Mouse (Mus musculus) gonadal fat pad, adult 2 months (tissue): ENCODE data around the gene Ralgps1. TPM values are rescaled to one million over a fixed set of nuclear protein-coding genes. Genes with fewer than 3 reads are reported as not detected.

Source experiments
- DNase-seq: peaks from one replicate; pipeline ENCODE4 v3.0.0-alpha.2; 2012; ENCODE audit warnings: low read depth
- polyA plus RNA-seq: library from polyadenylated mRNA; depleted of rRNA; stranded (reverse); fragments of >200 nt; gene quantifications from 2 replicates; pipeline ENCODE4 v1.2.3, GENCODE M21; 2012

The Ralgps1 gene
- polyA plus RNA-seq, 1 experiment, result 10.6 TPM

DNA sequence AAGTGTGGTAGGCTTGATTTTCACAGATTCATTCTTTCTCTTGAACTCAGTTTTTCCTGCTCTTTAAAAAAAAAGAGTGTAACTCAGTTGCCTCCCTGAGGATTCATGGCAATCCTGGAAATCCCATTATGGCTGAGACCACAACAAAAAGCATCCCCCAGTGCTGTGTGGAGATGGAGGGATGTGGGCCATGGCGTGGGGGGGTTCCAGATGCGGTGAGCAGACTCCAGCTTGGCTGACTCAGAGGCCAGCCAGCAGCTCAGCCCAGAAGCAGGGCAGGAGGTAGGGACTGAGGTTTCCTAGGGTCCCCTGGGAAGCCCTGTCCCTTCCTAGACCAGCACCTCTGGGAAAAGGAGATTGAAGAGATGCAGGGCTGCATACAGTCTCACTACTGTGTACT lies 194.4 kb downstream of the Ralgps1 start:
- DNase-seq, result no peak

DNA sequence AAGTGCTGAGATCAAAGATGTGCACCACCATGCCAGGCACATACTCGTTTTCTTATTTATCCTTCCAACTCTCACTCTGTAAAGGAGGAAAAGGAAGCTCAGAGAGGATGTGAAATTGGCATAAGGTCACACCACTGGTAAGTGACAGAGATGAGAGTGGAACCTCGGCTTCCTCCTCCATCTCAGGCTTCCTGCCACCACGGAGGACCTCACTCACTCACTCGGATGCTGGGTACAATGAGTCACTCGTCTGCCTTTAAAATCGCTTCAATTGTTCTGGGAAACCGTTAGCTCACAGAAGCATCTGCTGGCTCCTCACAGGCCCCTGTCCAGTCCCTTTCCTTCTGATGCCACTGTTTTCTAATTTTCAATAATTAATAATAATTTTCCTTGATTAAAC lies 194.8 kb downstream of the Ralgps1 start:
- DNase-seq, result no peak

DNA sequence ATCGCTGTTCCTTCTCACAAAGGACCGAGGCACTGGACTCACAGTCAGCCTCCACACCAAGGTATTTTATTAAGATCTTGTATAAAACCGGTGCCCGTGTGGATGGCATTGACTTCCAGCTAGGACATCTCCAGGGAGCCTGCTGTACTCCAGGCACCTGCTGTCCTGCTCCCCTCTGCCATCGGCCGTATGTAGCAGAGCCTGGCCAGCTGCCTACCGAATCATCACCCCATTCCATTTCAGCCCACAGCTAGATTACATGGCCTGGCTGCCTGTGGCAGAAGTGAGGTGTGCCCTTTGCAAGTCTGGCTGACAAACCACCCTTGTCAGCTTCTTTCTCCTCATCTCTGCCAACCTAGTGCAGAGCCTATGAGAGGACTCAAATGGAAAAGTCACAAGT lies 197.6 kb downstream of the Ralgps1 start:
- no peak for DNase-seq

DNA sequence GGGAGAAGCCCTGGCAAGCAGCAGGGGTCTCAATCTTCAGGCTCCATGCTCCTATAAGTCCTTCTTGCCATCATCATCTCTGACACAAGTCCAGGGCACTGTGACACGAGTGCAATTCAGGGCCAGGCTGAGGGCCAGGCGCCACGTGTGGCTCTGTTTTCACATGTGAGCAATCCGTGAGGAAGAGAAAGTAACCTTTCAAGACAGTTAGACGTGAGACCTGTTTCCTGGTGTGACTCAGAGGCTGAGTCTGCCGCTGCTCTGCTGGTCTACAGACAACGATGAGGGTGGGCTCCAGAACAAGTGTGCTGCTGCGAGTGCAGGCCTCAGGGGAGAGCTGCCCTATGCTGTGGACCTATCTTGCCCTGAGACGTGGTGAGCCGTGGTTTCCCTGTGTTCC lies 198.2 kb downstream of the Ralgps1 start:
- DNase-seq, result no peak

DNA sequence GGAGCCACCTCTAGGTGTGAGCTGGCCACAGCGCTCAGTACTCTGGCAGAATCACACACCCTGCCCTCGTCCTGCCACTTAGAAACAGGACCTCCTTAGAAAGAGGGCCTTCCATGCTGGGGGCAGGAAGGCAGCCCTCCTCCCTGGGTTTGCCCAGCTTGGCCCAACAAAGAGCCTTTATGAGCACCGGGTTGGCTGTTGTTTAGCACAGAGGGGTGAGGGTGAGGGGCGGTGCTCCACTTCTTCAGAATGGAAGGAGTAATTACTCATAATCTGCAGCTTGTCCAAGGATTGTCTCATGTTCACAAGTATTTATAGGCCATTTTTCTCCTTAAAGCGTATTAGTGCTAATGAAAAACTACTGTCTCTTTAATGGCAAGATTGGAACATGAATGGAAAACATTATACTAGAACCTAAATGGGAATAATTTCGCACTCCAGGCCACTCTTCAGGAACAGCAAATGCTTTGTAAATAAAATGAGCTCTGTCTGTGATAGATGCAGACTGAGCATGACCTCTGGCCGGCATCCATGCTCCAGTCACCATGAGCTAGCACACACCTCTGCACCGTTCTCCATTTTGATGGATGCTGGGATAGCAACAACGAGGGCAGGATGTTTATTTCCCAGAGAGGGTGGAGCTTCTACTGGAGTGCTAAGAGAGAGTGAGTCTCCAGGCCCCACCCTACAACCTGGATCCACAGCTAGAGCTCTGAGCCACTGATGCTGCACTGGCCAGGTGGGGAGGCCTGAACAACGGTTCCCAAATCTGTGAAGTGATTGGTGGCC lies 200.3 kb downstream of the Ralgps1 start:
- no peak for DNase-seq

DNA sequence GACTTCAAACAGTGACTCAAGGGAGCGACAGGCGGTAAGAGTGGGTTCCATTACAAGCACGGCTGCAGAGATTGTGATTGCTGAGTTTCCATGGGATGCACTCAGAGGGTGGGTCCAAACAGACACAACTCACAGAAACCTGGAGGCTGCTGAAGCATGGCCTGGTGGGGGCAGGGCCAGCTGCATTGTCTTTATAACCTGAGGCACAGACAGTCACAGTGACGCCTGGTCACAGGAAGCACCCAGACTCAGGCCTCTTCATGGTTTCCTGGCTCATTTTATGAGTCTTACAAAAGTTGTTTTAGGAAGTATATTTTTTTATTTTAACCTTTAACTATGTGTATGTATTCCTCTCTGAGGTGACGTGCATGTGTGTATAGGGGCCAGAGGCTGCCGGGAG lies 201.8 kb downstream of the Ralgps1 start:
- no peak for DNase-seq

DNA sequence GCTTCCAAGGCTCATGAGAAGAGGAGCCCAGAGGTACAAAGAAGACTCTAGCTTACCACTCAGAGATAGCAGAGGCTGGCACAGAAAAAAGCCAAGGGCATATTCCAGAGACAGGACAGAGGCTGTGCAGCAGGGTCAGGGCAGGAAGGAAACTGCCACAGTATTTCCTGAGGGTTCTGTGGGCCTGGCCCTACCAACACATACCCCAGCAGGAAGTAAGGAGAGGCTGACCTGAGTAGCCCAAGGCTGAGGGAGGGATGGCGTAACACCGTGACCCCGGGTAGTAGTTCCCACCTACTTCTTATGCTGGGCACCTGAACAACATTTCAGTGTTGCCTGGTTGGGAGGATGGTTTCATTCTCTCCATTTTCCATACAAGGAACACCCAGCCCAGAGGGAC lies 204.2 kb downstream of the Ralgps1 start:
- DNase-seq, result no peak

DNA sequence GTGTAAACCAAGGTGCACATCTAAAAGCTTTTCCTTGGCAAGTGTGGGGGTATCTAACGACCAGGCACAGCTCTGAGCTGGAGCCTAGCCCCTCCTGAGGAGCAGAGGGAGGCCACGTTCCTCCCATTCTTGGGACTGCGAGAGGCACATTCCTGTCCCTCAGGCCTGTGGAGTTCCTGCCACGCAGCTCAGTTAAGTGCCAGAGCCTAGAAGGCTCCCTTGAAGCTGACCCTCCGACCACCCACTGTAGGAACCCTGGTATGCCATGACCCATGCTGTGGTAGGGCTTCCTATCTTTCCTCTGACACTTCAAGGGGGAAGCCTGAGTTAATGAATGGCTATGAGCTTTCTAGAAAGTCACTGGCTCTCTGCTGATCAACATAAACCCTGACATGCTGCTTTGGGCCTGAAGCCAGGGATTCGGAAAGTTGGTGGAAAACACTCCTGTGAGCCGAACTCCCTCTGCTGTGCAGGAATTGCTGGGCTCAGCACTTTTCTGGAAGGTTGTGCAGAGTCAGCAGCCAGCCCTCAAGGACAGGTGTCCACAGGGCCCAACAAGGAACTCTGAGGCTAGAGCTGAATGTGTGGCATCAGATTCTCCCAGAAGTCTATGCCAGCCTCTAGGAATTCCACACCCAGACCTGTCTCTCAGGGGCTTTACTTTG lies 205.4 kb downstream of the Ralgps1 start:
- no peak for DNase-seq

DNA sequence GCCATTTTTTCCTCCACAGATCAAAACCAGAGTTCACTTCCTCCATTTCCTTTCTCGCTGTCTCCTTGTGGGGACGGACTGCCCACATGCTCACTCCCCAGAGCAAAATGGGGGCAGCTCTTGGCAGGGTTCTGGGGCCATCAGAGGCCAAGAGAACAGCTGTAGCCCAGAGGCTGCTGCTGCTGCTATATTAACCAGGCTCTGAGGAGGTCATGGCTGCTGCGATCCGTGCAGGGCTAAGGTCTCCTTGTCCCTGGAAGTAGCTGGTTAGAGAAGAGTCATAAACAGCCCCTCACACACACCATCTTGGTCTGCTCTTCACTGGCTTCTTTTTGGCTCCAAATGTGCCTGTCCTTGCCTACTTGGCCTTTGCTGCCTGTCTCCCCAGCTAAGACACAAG lies 206.1 kb downstream of the Ralgps1 start:
- DNase-seq, result no peak

DNA sequence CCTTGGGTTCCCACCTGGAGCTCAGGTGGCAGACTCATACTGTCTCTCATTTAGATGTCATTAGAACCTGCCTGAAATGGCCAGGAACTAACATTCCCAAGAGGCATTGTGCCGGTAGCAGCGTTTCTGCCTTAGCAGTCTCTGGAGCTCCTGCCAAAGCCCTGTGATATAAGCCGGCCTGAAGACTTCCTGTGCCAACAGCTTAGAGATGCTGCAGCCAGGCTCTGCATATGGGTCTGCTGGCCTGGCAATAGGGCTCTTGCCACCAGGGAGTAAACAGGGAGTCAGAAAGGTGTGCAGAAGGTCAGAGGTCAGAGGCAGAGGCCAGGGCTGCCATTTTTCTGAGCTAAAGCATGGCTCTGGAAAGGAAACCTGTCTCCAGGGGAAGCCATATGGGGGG lies 206.6 kb downstream of the Ralgps1 start:
- no peak for DNase-seq

DNA sequence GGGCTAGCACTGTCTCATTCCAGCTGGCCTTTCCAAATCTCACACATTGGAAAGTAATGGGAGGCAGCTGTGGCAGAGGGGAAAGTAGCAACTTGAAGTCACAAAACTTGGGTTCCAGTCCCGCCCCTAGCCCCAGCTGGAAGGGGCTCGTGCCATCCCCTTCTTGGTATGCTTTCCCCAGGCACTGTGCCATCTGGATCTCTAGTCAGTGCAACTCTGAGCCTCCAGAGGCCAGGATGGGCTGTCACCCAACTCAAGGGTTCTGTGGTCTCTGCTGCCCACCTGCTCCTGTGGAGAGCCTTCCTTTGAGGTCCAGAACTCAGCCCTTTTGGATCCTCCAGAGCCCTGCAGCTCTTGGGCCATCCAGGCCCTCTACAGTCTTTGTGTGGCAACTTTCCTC lies 209.2 kb downstream of the Ralgps1 start:
- DNase-seq, result no peak

DNA sequence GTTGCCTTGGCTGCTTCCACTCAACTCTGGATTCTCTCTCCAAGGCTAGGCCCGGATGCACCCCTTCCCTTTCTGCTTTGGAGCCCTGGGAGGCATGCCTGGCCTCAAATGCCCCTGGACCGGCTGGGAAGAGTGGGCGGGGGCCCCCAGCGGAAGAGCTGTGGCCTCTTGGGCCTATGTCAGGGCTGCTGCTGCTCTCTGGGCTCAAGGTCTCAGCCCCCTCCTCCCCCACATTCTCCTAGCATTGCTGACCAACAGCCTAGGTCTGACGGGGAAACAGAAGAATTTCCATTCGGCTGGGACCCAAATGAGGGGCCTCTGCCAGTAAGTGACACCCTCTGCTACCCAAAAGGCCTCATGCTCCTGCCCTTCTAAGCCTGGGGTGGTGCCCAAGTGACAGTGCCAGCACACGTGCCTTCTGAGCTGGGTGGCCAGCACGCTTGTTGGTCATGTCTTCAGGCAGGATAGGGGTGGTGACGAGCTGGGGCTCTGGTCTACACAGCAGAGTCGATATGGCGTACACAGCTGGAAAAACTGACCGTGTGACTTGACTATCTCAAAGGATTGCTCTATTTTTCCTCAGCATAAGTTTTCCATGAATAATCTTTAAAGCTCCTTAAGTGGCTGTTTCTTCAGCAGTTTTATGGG lies 210.8 kb downstream of the Ralgps1 start:
- DNase-seq, result no peak

DNA sequence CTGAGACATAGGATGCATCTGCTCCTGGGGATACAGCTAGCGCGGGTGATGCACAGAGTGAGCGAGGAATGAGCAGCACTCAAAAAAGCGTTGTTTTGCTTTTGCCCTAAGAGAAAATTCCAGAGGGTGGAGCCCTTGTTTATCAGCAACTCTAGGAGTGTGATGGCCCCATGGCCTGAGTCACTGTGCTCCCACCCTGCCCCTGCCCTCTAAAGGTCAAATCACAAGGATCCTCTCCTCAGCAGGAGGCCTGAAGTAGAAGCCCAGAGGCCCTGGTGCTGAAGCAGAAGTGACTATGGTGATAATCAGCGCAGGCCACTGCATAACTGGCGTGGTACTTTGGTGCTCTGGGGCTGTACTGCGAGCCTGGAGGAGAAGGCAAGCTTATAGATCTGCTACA lies 211.7 kb downstream of the Ralgps1 start:
- no peak for DNase-seq

DNA sequence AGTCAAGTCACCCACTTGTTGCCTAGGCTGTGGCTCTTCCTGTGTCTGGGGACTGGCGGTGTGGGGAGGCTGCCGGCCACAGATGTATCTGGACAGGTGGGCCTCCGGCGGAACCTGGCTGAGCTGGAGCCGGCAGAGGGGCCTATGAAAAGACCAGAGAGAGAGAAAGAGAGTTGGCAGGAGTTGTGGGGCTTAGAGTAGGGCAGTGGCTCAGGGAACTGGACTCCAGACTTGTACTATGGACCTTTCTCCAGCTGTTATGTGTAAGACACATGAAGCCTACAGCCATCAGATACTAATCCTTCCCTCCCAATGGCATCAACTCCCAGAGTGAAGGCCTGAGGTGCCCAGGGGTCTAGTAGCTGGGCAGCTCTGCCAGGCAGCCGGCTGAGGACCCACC lies 212.4 kb downstream of the Ralgps1 start:
- no peak for DNase-seq

DNA sequence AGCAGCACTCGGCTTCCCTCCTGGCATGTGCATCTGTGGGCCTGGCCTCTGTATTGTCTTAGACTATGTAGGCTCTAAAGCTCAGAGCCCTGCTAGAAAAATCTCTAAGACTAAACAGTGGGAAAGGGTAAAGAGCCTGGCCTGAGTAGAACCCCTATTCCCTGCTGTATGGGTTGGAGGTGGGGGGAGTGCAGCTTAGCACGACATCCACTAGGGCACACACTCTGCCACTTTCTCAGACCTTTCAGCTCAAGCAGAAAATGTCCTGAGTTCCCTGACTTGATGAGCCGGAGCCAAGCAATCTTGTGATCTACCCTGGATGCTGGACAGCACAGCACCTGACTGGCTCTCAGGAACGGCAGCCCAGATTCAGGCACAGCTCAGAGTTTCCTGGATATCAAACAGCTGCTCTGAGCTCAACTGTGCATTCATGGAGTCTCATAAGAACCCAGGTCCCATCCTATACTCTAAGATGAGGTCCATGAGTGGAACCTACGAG lies 215.0 kb downstream of the Ralgps1 start:
- no peak for DNase-seq

DNA sequence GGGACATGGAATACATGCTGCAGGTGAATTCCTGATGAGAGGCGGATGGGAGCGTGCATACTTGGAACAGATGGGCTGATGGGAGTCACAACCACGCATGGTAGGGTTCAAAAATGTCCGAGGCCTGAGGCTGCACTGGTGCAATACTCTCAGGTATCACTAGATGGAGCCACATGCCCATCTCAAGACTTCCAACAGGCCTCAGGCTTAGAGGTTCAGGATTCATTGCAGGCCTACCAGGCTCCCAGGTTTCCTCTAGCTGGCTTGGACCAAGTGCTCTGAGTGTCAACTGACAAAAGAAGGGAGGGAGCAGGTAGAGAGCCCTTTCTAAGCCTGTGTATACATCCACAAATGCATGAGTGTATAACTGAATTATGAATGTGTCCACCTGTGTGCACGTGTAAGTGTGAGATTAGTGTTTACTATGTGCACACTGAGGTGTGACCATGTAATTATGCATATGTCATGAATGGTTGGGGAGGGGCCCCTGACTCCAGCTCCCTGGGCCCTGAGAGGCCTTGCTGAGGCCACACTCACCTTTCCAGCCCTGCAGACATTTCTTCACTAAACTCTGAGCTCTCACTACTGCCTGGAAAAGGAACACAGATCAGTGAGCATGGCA lies 216.4 kb downstream of the Ralgps1 start:
- DNase-seq, result no peak

DNA sequence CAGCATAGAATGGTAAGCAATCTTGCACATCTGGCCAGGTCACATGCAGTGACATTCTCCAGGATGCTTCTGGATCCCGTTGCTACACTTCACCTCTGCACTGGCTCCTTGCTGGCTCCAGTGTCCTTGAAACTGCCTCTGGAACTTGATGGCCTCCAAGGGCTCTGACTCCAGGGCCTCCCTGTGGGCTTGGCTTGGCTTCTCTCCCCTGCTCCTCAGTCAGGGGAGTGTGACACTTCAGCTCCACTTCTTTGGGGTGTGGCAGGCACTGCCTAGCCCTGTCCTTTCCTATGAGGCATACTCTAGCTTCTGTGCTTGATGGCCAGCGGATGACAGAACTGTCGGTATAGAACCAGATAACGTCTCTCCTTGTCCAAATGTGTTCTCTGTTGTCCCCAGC lies 224.3 kb downstream of the Ralgps1 start:
- no peak for DNase-seq

DNA sequence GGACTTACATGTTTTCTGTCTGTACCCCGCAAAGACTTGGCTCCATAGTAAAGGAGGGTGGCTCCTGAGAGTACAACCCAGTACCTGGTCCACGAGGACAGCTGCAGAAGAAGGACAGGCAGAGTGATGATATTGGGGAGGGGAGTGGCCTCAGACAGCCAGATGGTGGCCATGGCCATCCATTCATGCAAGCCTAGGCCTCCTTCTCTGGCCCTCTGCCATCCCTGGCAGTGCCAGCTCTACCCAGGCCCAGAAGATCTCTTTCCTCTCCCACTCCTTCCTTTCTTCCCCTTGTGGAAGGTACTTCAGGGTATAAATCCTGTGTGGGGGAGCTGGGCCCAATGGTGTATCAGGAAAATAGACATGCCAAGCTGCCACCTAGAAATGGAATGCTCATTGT lies 228.0 kb downstream of the Ralgps1 start:
- DNase-seq, result no peak

DNA sequence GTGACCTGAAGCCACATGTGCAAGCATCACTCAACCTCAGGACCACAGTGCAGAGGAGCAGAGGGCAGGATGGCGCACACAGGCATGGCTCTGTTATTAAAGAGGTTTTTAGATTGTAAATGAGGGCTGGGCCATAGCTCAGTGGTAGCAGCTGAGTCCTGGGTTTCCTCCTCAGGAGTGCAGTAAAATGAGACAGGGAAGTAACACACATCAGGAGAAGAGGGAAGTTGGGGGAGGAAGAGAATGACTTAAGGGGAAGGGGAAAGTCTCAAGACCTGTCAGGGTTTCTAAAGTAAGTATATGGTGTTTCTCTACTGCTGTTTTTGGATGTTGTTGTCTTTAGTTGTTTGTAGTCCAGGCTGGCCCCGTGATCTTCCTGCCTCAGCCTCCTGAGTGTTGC lies 232.8 kb downstream of the Ralgps1 start:
- no peak for DNase-seq

DNA sequence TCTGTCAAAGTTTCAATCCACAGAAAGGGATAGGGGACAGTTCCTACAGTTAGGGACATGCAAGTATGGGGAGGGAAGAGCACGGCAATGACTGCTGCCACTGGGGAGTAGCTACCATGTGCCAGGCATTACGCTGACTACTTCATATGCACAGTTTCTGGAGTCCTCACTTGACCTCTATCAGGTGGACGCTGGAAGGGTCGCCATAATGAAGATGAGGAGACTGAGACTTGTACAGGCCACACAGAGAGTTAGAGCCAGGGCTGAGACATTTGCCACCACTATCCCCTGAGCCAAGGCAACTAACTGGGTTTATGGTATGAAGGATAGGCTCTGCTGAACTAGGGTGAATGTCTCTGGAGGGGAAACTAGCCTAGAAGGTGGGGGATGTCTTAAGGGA lies 233.6 kb downstream of the Ralgps1 start:
- DNase-seq, result no peak

DNA sequence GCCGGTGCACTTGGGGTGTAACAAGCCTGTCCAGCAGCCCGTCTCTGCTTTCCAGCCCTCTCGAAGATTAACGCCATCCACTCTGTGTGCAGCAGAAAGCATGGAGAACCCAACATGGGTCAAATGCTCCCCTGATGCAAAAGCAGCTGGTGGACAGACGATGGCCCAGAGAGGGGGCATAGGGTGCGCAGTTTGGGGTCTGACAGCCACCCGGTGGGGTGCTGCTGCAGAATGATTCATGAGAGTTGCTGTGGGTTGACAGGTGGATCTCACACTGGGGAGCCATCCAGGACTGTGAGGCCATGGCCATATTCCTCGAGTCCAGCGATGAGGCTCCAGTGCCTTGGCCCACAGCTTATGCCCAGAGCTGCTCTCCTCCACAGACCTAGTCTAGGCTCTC lies 234.0 kb downstream of the Ralgps1 start:
- no peak for DNase-seq

DNA sequence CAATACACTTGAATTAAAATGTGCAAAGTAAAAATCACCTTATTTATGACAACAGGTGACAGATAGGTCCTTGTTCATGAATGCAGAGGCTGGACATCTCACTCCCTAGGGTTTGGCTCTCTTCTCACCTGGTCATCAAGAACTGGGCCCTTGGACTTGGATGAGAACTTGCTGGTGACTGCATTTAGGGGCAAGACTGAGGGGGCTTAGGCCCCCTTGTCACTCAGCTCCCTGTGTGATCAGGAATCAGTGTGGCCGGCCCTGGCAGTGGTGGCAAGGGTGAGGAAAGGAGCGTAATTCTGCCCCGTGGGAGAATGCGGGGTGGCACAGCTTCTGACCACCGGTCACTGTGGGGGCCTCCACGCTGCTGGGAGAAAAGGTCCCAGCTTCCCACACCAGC lies 234.9 kb downstream of the Ralgps1 start:
- no peak for DNase-seq
